Mouse (Mus musculus): Measurements from ENCODE around the gene Gpr45. TPM values are rescaled to one million over a fixed set of nuclear protein-coding genes. Genes with fewer than 3 reads are reported as not detected.
"Not testable (repeated sequence)": the region's sequence is repeated elsewhere in the genome, so short reads cannot be mapped to it uniquely, and the experiment has no call there.

Gene Gpr45
- total RNA-seq (2014; fragmentation: Nextera tagmentation) (not detected in 2 replicates), total RNA-seq (2017) (not detected in 2 replicates)

GRCm38 (mm10) chr1:42952734-42953481 lies at the start of gene Gpr45:
Gene Gpr45, plus strand, starts transcription at chr1:42952872.
- ATAC-seq (replicated peaks; ENCODE audit: low FRiP score, low TSS enrichment, poor library complexity, severe bottlenecking), result no peak

- ATAC-seq (replicated peaks; ENCODE audit: low FRiP score, low TSS enrichment, poor library complexity, severe bottlenecking), result no peak
These were observed 47.5 kb upstream of the Gpr45 start for GRCm38 (mm10) chr1:42905148-42905547.

DNA sequence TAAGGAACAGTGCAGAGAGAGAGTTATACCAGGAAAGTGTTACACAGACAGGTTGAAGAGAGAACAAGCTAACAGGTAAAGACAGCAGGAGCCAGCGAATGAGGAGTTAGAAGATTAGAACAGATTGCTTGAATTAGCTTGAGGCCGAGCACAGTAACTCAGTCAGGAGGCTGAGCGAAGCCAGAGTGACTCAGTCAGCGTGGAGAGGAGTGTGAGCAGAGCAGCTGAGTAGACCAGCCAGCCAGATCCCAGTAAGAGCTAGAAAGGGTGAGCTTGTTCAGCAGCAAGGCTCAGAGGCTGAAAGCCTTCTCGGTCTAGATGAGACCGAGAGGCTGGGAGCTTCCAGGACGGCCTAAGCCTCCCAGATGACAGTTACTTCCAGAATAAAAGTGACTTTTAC lies 46.0 kb upstream of the Gpr45 start:
- no peak for ATAC-seq (replicated peaks; ENCODE audit: low FRiP score, low TSS enrichment, poor library complexity, severe bottlenecking)

DNA sequence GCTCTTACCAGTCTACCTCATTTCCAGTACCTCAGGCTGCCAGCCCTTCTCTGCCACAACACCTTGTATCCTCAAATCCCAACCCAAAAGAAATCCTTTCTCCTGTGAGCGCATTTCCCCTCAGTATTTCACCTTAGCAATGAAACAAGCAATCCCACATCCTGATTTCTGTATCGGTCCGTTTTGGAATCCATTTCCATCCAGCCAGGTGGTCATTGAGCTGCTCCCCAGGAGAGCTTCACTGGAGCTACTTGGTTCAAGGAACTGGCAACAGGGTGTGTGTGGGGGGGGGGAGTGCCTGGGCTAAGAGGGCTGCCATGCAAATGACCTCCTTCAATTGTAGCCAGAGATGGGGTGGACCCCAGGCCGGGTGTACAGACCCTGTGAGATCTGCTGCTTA lies 45.5 kb upstream of the Gpr45 start:
- no peak for ATAC-seq (replicated peaks; ENCODE audit: low FRiP score, low TSS enrichment, poor library complexity, severe bottlenecking)

DNA sequence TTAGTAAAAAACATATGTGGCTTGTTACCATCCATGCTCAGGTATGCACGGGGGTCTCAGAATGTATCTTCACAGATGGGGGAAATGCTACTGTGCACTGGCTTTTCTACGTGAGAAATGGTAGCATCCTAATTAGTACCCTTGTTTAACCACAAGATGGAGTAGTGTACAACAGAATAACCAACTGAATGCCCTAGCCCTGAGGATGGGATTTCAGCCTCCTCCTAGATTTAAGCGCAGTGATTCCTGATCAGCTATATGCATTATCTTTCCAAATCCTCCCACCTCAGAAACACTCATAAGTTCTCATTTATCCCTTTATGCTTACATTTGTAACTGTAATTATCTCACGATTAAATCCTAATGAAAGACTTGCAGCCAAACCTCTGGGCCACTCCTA lies 37.6 kb upstream of the Gpr45 start:
- ATAC-seq (replicated peaks; ENCODE audit: low FRiP score, low TSS enrichment, poor library complexity, severe bottlenecking), result peak; percentile 83

DNA sequence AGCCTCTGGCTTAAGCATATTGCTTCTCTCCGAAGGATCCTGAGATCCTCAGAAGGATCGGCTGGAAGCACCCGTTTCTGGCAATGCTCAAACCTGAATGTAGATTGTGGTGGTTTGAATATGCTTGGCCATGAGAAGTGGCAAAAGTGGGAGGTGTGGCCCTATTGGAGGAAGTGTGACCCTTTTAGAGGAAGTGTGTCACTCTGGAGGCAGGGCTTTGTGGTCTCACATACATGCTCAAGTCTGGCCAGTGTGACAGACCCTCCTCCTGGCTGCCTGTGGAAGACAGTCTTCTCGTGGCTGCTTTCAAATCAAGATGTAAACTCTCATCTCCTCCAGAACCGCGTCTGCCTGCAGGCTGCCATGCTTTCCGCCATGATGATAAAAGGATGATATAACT lies 36.0 kb upstream of the Gpr45 start:
- no peak for ATAC-seq (replicated peaks; ENCODE audit: low FRiP score, low TSS enrichment, poor library complexity, severe bottlenecking)

GRCm38 (mm10) chr1:42917908-42918307 lies 34.8 kb upstream of the Gpr45 start:
- 0 out of 2 replicates have a peak, but pooled peaks have one; percentile 30 for ATAC-seq (replicated peaks; ENCODE audit: low FRiP score, low TSS enrichment, poor library complexity, severe bottlenecking)

DNA sequence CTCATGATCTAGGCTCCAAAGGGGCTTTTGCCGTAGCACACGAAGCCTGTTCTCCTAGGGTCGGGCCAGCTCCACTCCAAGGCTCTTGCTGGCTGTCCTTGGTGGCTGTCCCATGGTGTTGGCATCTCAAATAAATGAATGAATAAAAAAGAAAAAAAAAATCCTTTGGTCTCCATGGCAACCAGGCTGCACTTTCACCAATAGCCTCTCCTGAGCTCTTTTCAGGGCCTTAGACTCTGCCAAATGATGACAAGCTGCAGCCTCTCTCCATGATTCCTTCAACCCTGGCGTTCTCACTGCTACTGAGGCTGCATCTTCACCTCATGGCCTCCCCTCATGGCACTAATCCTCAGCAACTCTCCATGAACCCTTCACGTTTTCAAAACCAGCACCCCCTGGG lies 28.7 kb upstream of the Gpr45 start:
- no peak for ATAC-seq (replicated peaks; ENCODE audit: low FRiP score, low TSS enrichment, poor library complexity, severe bottlenecking)

DNA sequence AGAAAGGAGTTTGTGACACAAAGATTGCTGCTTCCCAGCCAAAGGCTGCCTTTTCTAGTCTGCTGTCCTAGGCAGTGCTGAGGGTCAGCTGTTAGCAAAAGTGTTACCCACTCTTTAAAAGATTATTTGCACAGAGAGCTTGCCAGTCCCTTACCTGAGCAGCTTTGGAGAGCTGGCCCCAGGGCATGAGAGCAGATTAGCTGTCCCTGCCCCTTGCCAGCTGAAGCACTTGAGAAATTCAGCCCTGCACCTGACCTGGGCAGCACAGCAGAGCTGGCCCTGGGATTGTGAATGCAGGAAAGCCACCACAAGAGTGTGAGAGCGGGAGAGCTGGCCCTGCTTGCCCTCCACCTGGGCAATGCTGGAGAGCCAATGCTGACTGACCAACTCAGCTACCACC lies 19.1 kb upstream of the Gpr45 start:
- no peak for ATAC-seq (replicated peaks; ENCODE audit: low FRiP score, low TSS enrichment, poor library complexity, severe bottlenecking)

GRCm38 (mm10) chr1:42948486-42948885 lies 4.2 kb upstream of the Gpr45 start:
- ATAC-seq (replicated peaks; ENCODE audit: low FRiP score, low TSS enrichment, poor library complexity, severe bottlenecking), result no peak

DNA sequence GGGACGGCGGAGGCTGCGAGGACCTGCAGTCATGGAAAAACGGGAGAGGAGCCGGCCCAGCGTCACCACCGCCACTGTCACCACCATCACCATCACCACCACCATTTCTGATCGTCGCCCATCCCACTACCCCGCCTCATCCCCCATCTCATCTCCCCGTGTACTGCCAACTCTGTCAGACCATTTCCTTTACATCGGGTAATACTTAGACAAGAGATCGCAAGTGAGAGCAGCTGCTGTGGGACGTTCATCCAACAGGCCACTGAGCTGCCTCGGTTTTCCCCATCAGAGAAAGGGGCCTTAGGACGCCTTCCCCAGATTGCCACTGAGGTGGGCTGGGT lies 780 bp downstream of the Gpr45 start:
- no peak for ATAC-seq (replicated peaks; ENCODE audit: low FRiP score, low TSS enrichment, poor library complexity, severe bottlenecking)

DNA sequence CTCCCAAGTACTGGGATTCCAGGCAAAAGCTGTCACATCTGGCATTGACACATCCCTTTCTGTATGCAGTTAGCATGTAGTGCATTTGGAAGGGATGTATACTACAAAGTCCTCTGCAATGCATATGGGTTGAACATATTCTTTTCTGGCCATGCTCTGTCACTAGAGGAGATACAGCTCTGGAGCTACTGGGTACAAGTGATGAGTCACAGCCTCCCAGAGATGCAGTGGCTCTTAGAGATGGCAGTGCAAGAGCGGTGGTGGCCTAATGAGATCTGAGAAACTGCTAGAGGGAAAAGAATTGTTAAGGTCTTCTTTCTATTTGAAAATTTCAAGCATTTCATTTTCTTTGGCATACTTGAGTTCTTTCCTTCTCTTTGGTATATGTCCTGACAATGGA lies 4.2 kb downstream of the Gpr45 start:
- no peak for ATAC-seq (replicated peaks; ENCODE audit: low FRiP score, low TSS enrichment, poor library complexity, severe bottlenecking)

GRCm38 (mm10) chr1:42983082-42983771 lies 30.6 kb downstream of the Gpr45 start:
- ATAC-seq (replicated peaks; ENCODE audit: low FRiP score, low TSS enrichment, poor library complexity, severe bottlenecking), result no peak

- peak; percentile 44; the same call in 1 of the 2 replicates for ATAC-seq (replicated peaks; ENCODE audit: low FRiP score, low TSS enrichment, poor library complexity, severe bottlenecking)
These were observed 31.4 kb downstream of the Gpr45 start for GRCm38 (mm10) chr1:42984119-42984518.

DNA sequence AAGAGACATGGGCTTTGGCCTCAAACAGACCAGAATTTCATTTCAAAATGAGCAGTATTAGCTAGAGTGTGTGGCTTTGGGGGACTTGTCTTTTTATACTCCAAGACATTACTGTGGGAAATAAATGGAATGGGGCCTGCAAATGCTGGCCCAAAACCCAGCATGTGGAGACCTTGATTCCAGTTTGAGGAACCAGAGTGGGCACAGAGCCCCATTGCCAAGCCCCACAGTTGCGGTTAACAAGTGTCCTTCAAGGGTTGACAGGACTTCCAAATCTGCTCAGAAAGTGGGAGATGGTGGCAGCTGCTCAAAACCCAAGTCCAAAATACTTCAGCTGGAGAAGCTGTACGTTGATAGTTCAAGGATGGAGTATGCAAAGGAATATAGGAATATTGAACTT lies 36.3 kb downstream of the Gpr45 start:
- ATAC-seq (replicated peaks; ENCODE audit: low FRiP score, low TSS enrichment, poor library complexity, severe bottlenecking), result no peak

GRCm38 (mm10) chr1:43006051-43006514 lies 53.4 kb downstream of the Gpr45 start:
- ATAC-seq (replicated peaks; ENCODE audit: low FRiP score, low TSS enrichment, poor library complexity, severe bottlenecking), result no peak

DNA sequence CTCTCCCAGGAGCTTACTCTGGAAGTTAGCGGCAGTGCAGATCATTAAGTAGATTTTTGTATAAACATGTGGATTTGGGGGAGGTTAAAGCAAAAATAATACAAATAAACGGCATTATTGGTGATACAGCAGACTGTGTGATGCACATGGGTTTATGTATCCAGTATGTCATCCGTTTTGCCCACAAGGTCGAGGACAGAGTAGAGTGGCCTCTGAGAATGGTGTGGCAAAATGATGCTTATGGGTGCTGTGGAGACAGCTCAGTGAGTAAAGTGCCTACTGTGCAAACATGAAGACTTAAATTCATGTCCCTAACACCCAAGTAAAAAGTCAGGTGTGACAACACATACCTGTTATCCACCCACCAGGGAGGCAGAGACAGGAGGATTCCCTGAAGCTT lies 53.9 kb downstream of the Gpr45 start:
- no peak for ATAC-seq (replicated peaks; ENCODE audit: low FRiP score, low TSS enrichment, poor library complexity, severe bottlenecking)

- no peak for ATAC-seq (replicated peaks; ENCODE audit: low FRiP score, low TSS enrichment, poor library complexity, severe bottlenecking)
These were observed 57.8 kb downstream of the Gpr45 start for GRCm38 (mm10) chr1:43010461-43010860.

DNA sequence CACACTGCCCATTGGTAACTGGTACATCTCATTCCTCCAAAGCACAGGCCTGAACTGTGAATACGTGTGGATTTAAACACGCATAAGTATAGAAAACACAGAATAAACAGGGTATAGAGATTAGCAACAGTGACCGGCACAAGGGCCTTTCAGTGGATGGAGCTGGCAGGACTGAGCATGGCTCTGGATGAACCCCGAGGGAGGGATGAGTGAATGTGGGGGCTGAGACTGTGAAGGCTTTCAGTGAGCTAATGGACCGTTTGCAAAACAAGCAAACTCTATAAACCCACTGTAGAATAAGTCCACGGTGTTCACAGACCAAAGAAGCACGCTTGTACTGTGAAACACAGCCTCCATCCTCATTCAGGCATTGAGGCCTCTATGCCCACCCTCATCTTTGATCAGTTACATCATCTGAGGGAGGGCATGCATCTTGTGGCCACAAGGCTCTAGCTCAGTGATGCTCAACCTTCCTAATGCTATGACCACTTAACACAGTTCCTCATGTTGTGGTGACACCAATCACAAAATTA lies 62.5 kb downstream of the Gpr45 start:
- not testable (repeated sequence) for ATAC-seq (replicated peaks; ENCODE audit: low FRiP score, low TSS enrichment, poor library complexity, severe bottlenecking)

DNA sequence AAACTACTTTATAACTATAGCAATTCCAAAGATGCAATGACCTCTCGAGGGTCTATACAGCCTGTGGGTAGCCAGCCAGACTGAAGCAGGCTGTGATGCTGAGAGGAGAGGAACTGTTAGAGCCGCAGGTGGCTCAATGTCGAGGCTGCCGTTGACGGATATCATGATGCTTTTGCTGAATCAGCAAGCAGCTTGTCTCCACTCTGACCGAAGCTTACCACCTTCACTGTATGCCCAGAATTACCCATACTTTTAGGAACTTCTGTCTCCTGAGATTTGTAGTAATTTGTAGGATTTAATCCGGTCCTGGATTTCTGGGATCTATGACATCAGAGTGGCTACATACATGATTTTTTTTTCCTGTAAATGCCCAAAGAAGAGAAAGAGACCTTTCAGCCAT lies 83.3 kb downstream of the Gpr45 start:
- ATAC-seq (replicated peaks; ENCODE audit: low FRiP score, low TSS enrichment, poor library complexity, severe bottlenecking), result no peak

DNA sequence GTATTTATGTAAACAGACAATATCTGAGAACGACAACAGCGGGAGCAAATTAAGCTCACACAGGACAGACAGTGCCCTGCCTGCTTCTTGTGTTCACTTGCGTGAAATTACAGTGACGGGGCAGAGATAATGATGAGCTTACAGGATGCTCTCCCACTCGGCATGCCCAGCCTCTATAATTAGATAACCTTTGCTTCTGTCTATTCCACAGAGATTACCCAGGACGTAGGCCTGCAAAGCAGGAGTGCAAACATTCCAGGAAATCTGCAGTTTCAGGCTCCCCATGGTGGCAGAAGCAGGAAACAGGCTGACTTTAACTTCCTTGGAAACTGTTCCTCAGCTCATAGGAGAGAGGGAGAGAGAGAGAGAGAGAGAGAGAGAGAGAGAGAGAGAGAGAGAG lies 89.6 kb downstream of the Gpr45 start:
- ATAC-seq (replicated peaks; ENCODE audit: low FRiP score, low TSS enrichment, poor library complexity, severe bottlenecking), result no peak

Data from megakaryocyte-erythroid progenitor cell, adult 5-6 weeks (primary cell).